In the genomic region with DNA sequence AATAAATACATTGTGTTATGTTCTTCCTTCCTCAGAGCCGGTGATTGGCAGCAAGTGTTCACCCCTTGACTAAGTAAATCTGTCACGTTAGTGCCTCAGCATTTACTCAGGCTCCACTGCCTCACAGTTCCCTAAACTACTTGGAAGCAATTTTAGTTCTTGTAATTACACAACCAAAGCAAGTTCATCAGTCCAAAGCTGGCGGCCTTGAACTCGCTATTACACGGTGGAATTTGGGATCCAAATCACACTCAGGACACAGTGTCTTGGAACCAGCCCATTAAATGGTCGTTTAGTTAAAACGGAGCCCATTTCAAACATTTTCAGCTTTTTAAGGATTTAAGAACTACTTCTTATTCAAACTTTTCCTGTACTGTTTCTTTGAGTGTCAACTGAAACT, we compare ENCODE assay signal across 12 mouse cellular contexts.
"Had no signal": no experiment of that assay in that cellular context is flagged by ENCODE, and none has a peak within 500 bp of the region (broad histone marks: within the 10 kb centered on the region; RNA-seq: fewer than 3 reads in every experiment).

No protein-coding gene starts in this region.

- DNase-seq: kidney, adult 18-20 months; kidney, adult 9 months; kidney, postnatal 14 days; kidney, postnatal 4 days; layer of hippocampus, adult 9-11 months; liver, postnatal 0 days; lung, postnatal 36 days; right cerebral cortex, adult 18-20 months; right cerebral cortex, postnatal 14 days; right cerebral cortex, postnatal 4 days; thymus, adult 18-20 months; thymus, postnatal 36 days had no signal
